ENCODE assay signal across 8 mouse cellular contexts in the genomic region with DNA sequence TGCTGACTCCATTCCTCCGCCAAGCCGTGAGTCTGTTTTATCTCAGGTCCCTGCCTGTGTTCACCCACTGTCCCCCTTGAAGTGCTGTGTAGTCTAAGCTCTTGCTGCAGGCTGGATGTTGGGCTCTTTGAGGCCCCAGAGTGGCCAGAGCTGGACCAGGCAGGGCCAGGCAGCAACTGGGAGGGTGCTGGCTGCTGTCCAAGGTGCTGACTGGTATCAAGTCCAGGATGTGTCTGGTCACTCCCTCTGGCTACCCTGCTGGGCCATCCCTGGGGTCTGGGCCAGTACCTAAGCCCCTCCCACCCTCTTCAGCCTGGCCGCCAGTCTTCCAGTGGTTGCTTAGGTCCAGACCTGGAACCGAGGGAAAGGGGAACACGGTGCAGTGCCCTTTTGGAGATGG. TPM values are rescaled to one million over a fixed set of nuclear protein-coding genes. Genes with fewer than 3 reads are reported as not detected.
A peak's percentile ranks its signal among the peaks of the same experiment; 100 is the strongest.
DNase-seq lines count a peak whose midpoint lies in the region; ATAC-seq and TF ChIP-seq lines count a peak whose summit lies in the region.

No protein-coding gene starts in this region.

- H3K4me2 ChIP-seq in intestine, embryonic 14.5 days (ENCODE audit: low read length), result no peak overlapping the region
- no peak overlapping the region for H3K4me2 ChIP-seq in intestine, postnatal 0 days (replicated peaks; ENCODE audit: low read depth)
- peak overlapping the region; percentile 70 for H3K4me2 ChIP-seq in heart, embryonic 15.5 days
- H3K4me2 ChIP-seq in midbrain, embryonic 14.5 days (ENCODE audit: low read length), result no peak overlapping the region

- H3K4me3 ChIP-seq in intestine, embryonic 14.5 days (ENCODE audit: low read depth, low read length), result no peak overlapping the region
- H3K4me3 ChIP-seq in intestine, postnatal 0 days (ENCODE audit: low read depth, low read length), result no peak overlapping the region
- peak overlapping the region; percentile 45 for H3K4me3 ChIP-seq in heart, embryonic 15.5 days
- H3K4me3 ChIP-seq in midbrain, embryonic 14.5 days (replicated peaks; ENCODE audit: low read depth, low read length), result no peak overlapping the region

- H3K36me3 ChIP-seq in intestine, embryonic 14.5 days (ENCODE audit: control insufficient read depth, insufficient read depth, low read length), result no peaks in the 10 kb centered on the region
- H3K36me3 ChIP-seq in intestine, postnatal 0 days (ENCODE audit: control insufficient read depth, insufficient read depth), result no peaks in the 10 kb centered on the region
- H3K36me3 ChIP-seq in heart, embryonic 15.5 days, result no peaks in the 10 kb centered on the region
- H3K36me3 ChIP-seq in midbrain, embryonic 14.5 days (ENCODE audit: control insufficient read depth, insufficient read depth, low read length), result no peaks in the 10 kb centered on the region

- no peak for TF ChIP-seq CTCF in intestine, postnatal 0 days (IDR thresholded peaks at IDR 0.05; ENCODE audit: low read depth)

- H3K27ac ChIP-seq in intestine, embryonic 14.5 days (ENCODE audit: low read depth), result peak overlapping the region; percentile 11; the same call in 1 of the 2 replicates
- no peak overlapping the region for H3K27ac ChIP-seq in intestine, postnatal 0 days (ENCODE audit: low read depth, low read length)
- H3K27ac ChIP-seq in heart, embryonic 15.5 days, result peak overlapping the region; percentile 89
- H3K27ac ChIP-seq in midbrain, embryonic 14.5 days (replicated peaks; ENCODE audit: low read depth, low read length), result no peak overlapping the region

- H3K4me1 ChIP-seq in intestine, embryonic 14.5 days (replicated peaks; ENCODE audit: control insufficient read depth, insufficient read depth, low read length), result peaks cover 4% of the 10 kb centered on the region; the same call in 1 of the 2 replicates
- H3K4me1 ChIP-seq in intestine, postnatal 0 days (replicated peaks; ENCODE audit: control insufficient read depth, insufficient read depth, low read length), result no peaks in the 10 kb centered on the region
- peaks cover 50% of the 10 kb centered on the region for H3K4me1 ChIP-seq in heart, embryonic 15.5 days (replicated peaks)
- H3K4me1 ChIP-seq in midbrain, embryonic 14.5 days (ENCODE audit: control insufficient read depth, insufficient read depth, low read length), result no peaks in the 10 kb centered on the region

- ATAC-seq in intestine, embryonic 14.5 days (replicated peaks; ENCODE audit: low FRiP score, low TSS enrichment, low read depth), result peak; percentile 27
- no peak for ATAC-seq in intestine, postnatal 0 days
- peak; percentile 45 for ATAC-seq in heart, embryonic 15.5 days (replicated peaks; ENCODE audit: insufficient number of reproducible peaks, insufficient read depth, low FRiP score, low read depth)
- no peak for ATAC-seq in midbrain, embryonic 14.5 days (ENCODE audit: low FRiP score, low TSS enrichment)

- peak; percentile 89 for DNase-seq in intestine, embryonic 14.5 days (ENCODE audit: low spot score)
- DNase-seq in adrenal gland, adult 18-20 months (ENCODE audit: low spot score in 2 of 2), result peak; percentile 52 to 54
- DNase-seq in embryo, embryonic 11.5 days (ENCODE audit: low read depth, low spot score), result peak; percentile 56
- DNase-seq in layer of hippocampus, adult 9-11 months, result peak; percentile 78
- DNase-seq in midbrain, embryonic 14.5 days, result peak; percentile 31
- DNase-seq in urinary bladder, postnatal 25 days (ENCODE audit: low spot score), result peak; percentile 61

- H3K9ac ChIP-seq in intestine, embryonic 14.5 days (ENCODE audit: low read length), result no peak overlapping the region
- no peak overlapping the region for H3K9ac ChIP-seq in intestine, postnatal 0 days (ENCODE audit: low read depth, low read length)
- peak overlapping the region; percentile 47; the same call in 1 of the 2 replicates for H3K9ac ChIP-seq in heart, embryonic 15.5 days
- H3K9ac ChIP-seq in midbrain, embryonic 14.5 days (replicated peaks; ENCODE audit: low read length), result no peak overlapping the region

- no peaks in the 10 kb centered on the region for H3K9me3 ChIP-seq in intestine, embryonic 14.5 days (ENCODE audit: control insufficient read depth, low read length)
- H3K9me3 ChIP-seq in intestine, postnatal 0 days (ENCODE audit: control insufficient read depth), result no peaks in the 10 kb centered on the region
- no peaks in the 10 kb centered on the region for H3K9me3 ChIP-seq in heart, embryonic 15.5 days (replicated peaks)
- H3K9me3 ChIP-seq in midbrain, embryonic 14.5 days (ENCODE audit: control insufficient read depth, low read length), result no peaks in the 10 kb centered on the region

- no peaks in the 10 kb centered on the region for H3K27me3 ChIP-seq in intestine, embryonic 14.5 days (replicated peaks; ENCODE audit: control insufficient read depth, insufficient read depth, low read length)
- no peaks in the 10 kb centered on the region for H3K27me3 ChIP-seq in intestine, postnatal 0 days (replicated peaks; ENCODE audit: control insufficient read depth, insufficient read depth, low read length)
- peaks cover 9% of the 10 kb centered on the region for H3K27me3 ChIP-seq in heart, embryonic 15.5 days
- no peaks in the 10 kb centered on the region; the same call in 1 of the 2 replicates for H3K27me3 ChIP-seq in midbrain, embryonic 14.5 days (ENCODE audit: control insufficient read depth, insufficient read depth, low read length)

- WGBS in intestine, embryonic 14.5 days, result 11% methylated on average over 5 of the region's 5 CpGs
- WGBS in intestine, postnatal 0 days, result 12% methylated on average over 5 of the region's 5 CpGs
- WGBS in heart, embryonic 15.5 days, result 5% methylated on average over 5 of the region's 5 CpGs
- 18% methylated on average over 5 of the region's 5 CpGs for WGBS in midbrain, embryonic 14.5 days

RNA-seq across cellular contexts. Expression of a gene that starts 1.1 kb away (rescaled TPM):
- polyA plus RNA-seq in intestine, embryonic 14.5 days (2014; fragmentation: Nextera tagmentation; extraction: Ambion mirVana), result 2.0 and 2.4 TPM in 2 replicates
- 1.3 and 1.6 TPM in 2 replicates for polyA plus RNA-seq in intestine, postnatal 0 days (2015; fragmentation: Nextera tagmentation; extraction: Ambion mirVana)
- not detected for total RNA-seq in adrenal gland, adult 18-20 months (2021)
- 17.5 and 18.3 TPM in 2 replicates for polyA plus RNA-seq in heart, embryonic 15.5 days (2015; fragmentation: Nextera tagmentation; extraction: Ambion mirVana)
- 0.12 and 0.24 TPM in 2 replicates for polyA plus RNA-seq in midbrain, embryonic 14.5 days (2014; fragmentation: Nextera tagmentation; extraction: Ambion mirVana)

RNA-seq across cellular contexts. Expression of a gene that starts 13.8 kb away (rescaled TPM):
- polyA plus RNA-seq in intestine, embryonic 14.5 days (2014; fragmentation: Nextera tagmentation; extraction: Ambion mirVana), result 0.22 and 0.26 TPM in 2 replicates
- 0.33 and 0.43 TPM in 2 replicates for polyA plus RNA-seq in intestine, postnatal 0 days (2015; fragmentation: Nextera tagmentation; extraction: Ambion mirVana)
- under 1 TPM in 1 of 2 experiments, not detected in 1; 0.32 TPM for total RNA-seq in adrenal gland, adult 18-20 months (2021)
- polyA plus RNA-seq in heart, embryonic 15.5 days (2015; fragmentation: Nextera tagmentation; extraction: Ambion mirVana), result 4.5 and 5.5 TPM in 2 replicates
- polyA plus RNA-seq in midbrain, embryonic 14.5 days (2014; fragmentation: Nextera tagmentation; extraction: Ambion mirVana), result 1.1 and 1.9 TPM in 2 replicates

RNA-seq across cellular contexts. Expression of a gene that starts 32.1 kb away (rescaled TPM):
- polyA plus RNA-seq in intestine, embryonic 14.5 days (2014; fragmentation: Nextera tagmentation; extraction: Ambion mirVana), result 13.1 and 14.1 TPM in 2 replicates
- 6.2 and 6.8 TPM in 2 replicates for polyA plus RNA-seq in intestine, postnatal 0 days (2015; fragmentation: Nextera tagmentation; extraction: Ambion mirVana)
- total RNA-seq in adrenal gland, adult 18-20 months (2021), result 10 to 100 TPM; 22.8 to 32.5 TPM
- polyA plus RNA-seq in heart, embryonic 15.5 days (2015; fragmentation: Nextera tagmentation; extraction: Ambion mirVana), result 18.2 and 23.0 TPM in 2 replicates
- 15.8 and 17.5 TPM in 2 replicates for polyA plus RNA-seq in midbrain, embryonic 14.5 days (2014; fragmentation: Nextera tagmentation; extraction: Ambion mirVana)

RNA-seq across cellular contexts. Expression of a gene that starts 48.1 kb away (rescaled TPM):
- polyA plus RNA-seq in intestine, embryonic 14.5 days (2014; fragmentation: Nextera tagmentation; extraction: Ambion mirVana), result 1.9 and 2.5 TPM in 2 replicates
- 0.14 and 0.31 TPM in 2 replicates for polyA plus RNA-seq in intestine, postnatal 0 days (2015; fragmentation: Nextera tagmentation; extraction: Ambion mirVana)
- under 1 TPM; 0.70 to 0.93 TPM for total RNA-seq in adrenal gland, adult 18-20 months (2021)
- 0.23 TPM in 1 of 2 replicates, not detected in the other for polyA plus RNA-seq in heart, embryonic 15.5 days (2015; fragmentation: Nextera tagmentation; extraction: Ambion mirVana)
- 2.3 and 2.9 TPM in 2 replicates for polyA plus RNA-seq in midbrain, embryonic 14.5 days (2014; fragmentation: Nextera tagmentation; extraction: Ambion mirVana)

Comparison
In these comparisons a context has a peak if more than half of its experiments do, and no peak if none do; other contexts are left out.
1. ATAC-seq: peak in intestine, embryonic 14.5 days (single experiment) and heart, embryonic 15.5 days (single experiment); none in intestine, postnatal 0 days (single experiment) and midbrain, embryonic 14.5 days (single experiment).
2. H3K27ac ChIP-seq: peak in intestine, embryonic 14.5 days (single experiment) and heart, embryonic 15.5 days (single experiment); none in intestine, postnatal 0 days (single experiment) and midbrain, embryonic 14.5 days (single experiment).
3. DNase-seq: peak in every context shown above with its lines; median percentile 89 in intestine, embryonic 14.5 days; 78 in layer of hippocampus, adult 9-11 months; 61 in urinary bladder, postnatal 25 days; 56 in embryo, embryonic 11.5 days; 53 in adrenal gland, adult 18-20 months; 31 in midbrain, embryonic 14.5 days.